Mouse (Mus musculus) liver, embryonic 13.5 days (tissue): ENCODE data around the gene Dync1li1. TPM values are rescaled to one million over a fixed set of nuclear protein-coding genes. Genes with fewer than 3 reads are reported as not detected.
"Not testable (repeated sequence)": the region's sequence is repeated elsewhere in the genome, so short reads cannot be mapped to it uniquely, and the experiment has no call there.

Experiments used
- ATAC-seq: fragments of 200-750 bp; cut with Nextera tagmentation; 2 replicates; pipeline ENCODE4 v1.8.0; 2017; ENCODE audit warnings: low read depth, mild to moderate bottlenecking, moderate number of reproducible peaks, moderate library complexity
- DNase-seq: peaks from one replicate; pipeline ENCODE4 v3.0.0; 2022
- H3K27ac ChIP-seq: fragments of 300-500 bp; sonication (generic); 2 replicates; pipeline ENCODE4 v1.5.1; 2015; ENCODE audit warnings: moderate library complexity, mild to moderate bottlenecking, inconsistent platforms
- H3K27me3 ChIP-seq: fragments of 300-500 bp; sonication (generic); 2 replicates; pipeline ENCODE4 v1.6.1; 2015; ENCODE audit warnings: mild to moderate bottlenecking, inconsistent platforms
- H3K36me3 ChIP-seq: fragments of 300-500 bp; sonication (generic); 2 replicates; pipeline ENCODE4 v1.6.1; 2015; ENCODE audit warnings: mild to moderate bottlenecking, inconsistent platforms
- H3K4me1 ChIP-seq: fragments of 300-500 bp; sonication (generic); replicated peaks from 2 replicates; pipeline ENCODE4 v1.6.1; 2015; ENCODE audit warnings: inconsistent platforms
- H3K4me2 ChIP-seq: fragments of 300-500 bp; sonication (generic); 2 replicates; pipeline ENCODE4 v1.6.1; 2015; ENCODE audit warnings: inconsistent platforms, mild to moderate bottlenecking, moderate library complexity
- H3K4me3 ChIP-seq: fragments of 300-500 bp; sonication (generic); replicated peaks from 2 replicates; pipeline ENCODE4 v1.5.1; 2015; ENCODE audit warnings: mild to moderate bottlenecking, inconsistent platforms
- H3K9ac ChIP-seq: fragments of 300-500 bp; sonication (generic); 2 replicates; pipeline ENCODE4 v1.6.1; 2015; ENCODE audit warnings: mild to moderate bottlenecking, inconsistent platforms
- H3K9me3 ChIP-seq: fragments of 300-500 bp; sonication (generic); replicated peaks from 2 replicates; pipeline ENCODE4 v1.6.1; 2016; ENCODE audit warnings: inconsistent platforms
- WGBS: fragments of 180-500 bp; shearing (Covaris S2); methylation state at CpG from one replicate; pipeline ENCODE4 v1.1.7; 2015; ENCODE audit not compliant: insufficient replicate concordance; 5-methylcytosine and 5-hydroxymethylcytosine counted together
- polyA plus RNA-seq: library from polyadenylated mRNA; unstranded; fragments of >200 nt; fragmentation: Nextera tagmentation; extraction: Ambion mirVana; gene quantifications from 2 replicates; pipeline ENCODE4 v1.2.1, GENCODE M21; 2015

The Dync1li1 gene
- polyA plus RNA-seq, 1 experiment from 2014 or later = 23.2 TPM

- Histone ChIP-seq H3K27me3 (no peaks in the 10 kb centered on the region), H3K4me3 (no peak overlapping the region), H3K9ac (no peak overlapping the region), H3K27ac (no peak overlapping the region), H3K4me1 (peaks cover 24% of the 10 kb centered on the region), H3K4me2 (no peak overlapping the region), H3K36me3 (peaks cover 22% of the 10 kb centered on the region), H3K9me3 (no peaks in the 10 kb centered on the region)
- 74% methylated on average over 15 of the region's 16 CpGs for WGBS
- ATAC-seq (peak; percentile 75), DNase-seq (no peak)
Observed at GRCm38 (mm10) chr9:114699882-114700665, 11.5 kb downstream of the Dync1li1 start.

- H3K4me1 ChIP-seq = peaks cover 24% of the 10 kb centered on the region
- no peak overlapping the region for H3K4me3 ChIP-seq
- no peaks in the 10 kb centered on the region for H3K27me3 ChIP-seq
- no peaks in the 10 kb centered on the region for H3K9me3 ChIP-seq
- DNase-seq (no peak), ATAC-seq (no peak)
- peaks cover 31% of the 10 kb centered on the region for H3K36me3 ChIP-seq
- H3K27ac ChIP-seq = no peak overlapping the region
- WGBS = 71% methylated on average over 2 of the region's 2 CpGs
- no peak overlapping the region for H3K9ac ChIP-seq
- H3K4me2 ChIP-seq = no peak overlapping the region
Observed at GRCm38 (mm10) chr9:114701031-114701430, 12.4 kb downstream of the Dync1li1 start.

GRCm38 (mm10) chr9:114701921-114702320 is 13.3 kb downstream of the Dync1li1 start:
- Histone ChIP-seq H3K4me3 (no peak overlapping the region), H3K36me3 (peaks cover 37% of the 10 kb centered on the region), H3K27ac (no peak overlapping the region), H3K27me3 (no peaks in the 10 kb centered on the region), H3K4me2 (no peak overlapping the region), H3K9ac (no peak overlapping the region), H3K4me1 (peaks cover 24% of the 10 kb centered on the region), H3K9me3 (no peaks in the 10 kb centered on the region)
- DNase-seq (no peak), ATAC-seq (no peak)
- WGBS = 76% methylated on average over 4 of the region's 4 CpGs

- Histone ChIP-seq H3K27me3 (no peaks in the 10 kb centered on the region), H3K4me1 (no peaks in the 10 kb centered on the region), H3K4me2 (no peak overlapping the region), H3K9ac (no peak overlapping the region), H3K27ac (no peak overlapping the region), H3K36me3 (peaks cover 61% of the 10 kb centered on the region), H3K9me3 (no peaks in the 10 kb centered on the region), H3K4me3 (no peak overlapping the region)
- DNase-seq = no peak
- no peak for ATAC-seq
- 89% methylated on average over 4 of the region's 4 CpGs for WGBS
Observed at GRCm38 (mm10) chr9:114707805-114708204, 19.2 kb downstream of the Dync1li1 start.

GRCm38 (mm10) chr9:114710345-114710744 is 21.8 kb downstream of the Dync1li1 start:
- no peak for ATAC-seq
- no peaks in the 10 kb centered on the region for H3K9me3 ChIP-seq
- no peak overlapping the region for H3K4me2 ChIP-seq
- peaks cover 79% of the 10 kb centered on the region for H3K36me3 ChIP-seq
- H3K27me3 ChIP-seq = no peaks in the 10 kb centered on the region
- no peaks in the 10 kb centered on the region for H3K4me1 ChIP-seq
- H3K4me3 ChIP-seq = no peak overlapping the region
- 62% methylated on average over 7 of the region's 7 CpGs for WGBS
- no peak overlapping the region for H3K9ac ChIP-seq
- no peak for DNase-seq
- H3K27ac ChIP-seq = no peak overlapping the region

GRCm38 (mm10) chr9:114713481-114713880 is 24.9 kb downstream of the Dync1li1 start:
- no peak overlapping the region for H3K27ac ChIP-seq
- no peaks in the 10 kb centered on the region for H3K9me3 ChIP-seq
- no peak overlapping the region for H3K4me3 ChIP-seq
- H3K4me1 ChIP-seq = no peaks in the 10 kb centered on the region
- no peaks in the 10 kb centered on the region for H3K27me3 ChIP-seq
- WGBS = 89% methylated on average over 7 of the region's 7 CpGs
- no peak overlapping the region for H3K9ac ChIP-seq
- H3K36me3 ChIP-seq = peaks cover 79% of the 10 kb centered on the region
- ATAC-seq = no peak
- DNase-seq = no peak
- H3K4me2 ChIP-seq = no peak overlapping the region

GRCm38 (mm10) chr9:114716677-114717331 is 28.2 kb downstream of the Dync1li1 start:
- Histone ChIP-seq H3K36me3 (peaks cover 87% of the 10 kb centered on the region), H3K4me1 (no peaks in the 10 kb centered on the region), H3K27me3 (no peaks in the 10 kb centered on the region), H3K4me2 (no peak overlapping the region), H3K27ac (no peak overlapping the region), H3K4me3 (no peak overlapping the region), H3K9ac (no peak overlapping the region), H3K9me3 (no peaks in the 10 kb centered on the region)
- ATAC-seq (peak; percentile 41; the same call in 1 of the 2 replicates), DNase-seq (no peak)
- 85% methylated on average over 18 of the region's 18 CpGs for WGBS

GRCm38 (mm10) chr9:114727315-114727714 is 38.7 kb downstream of the Dync1li1 start:
- Histone ChIP-seq H3K36me3 (peaks cover 27% of the 10 kb centered on the region), H3K4me2 (no peak overlapping the region), H3K4me3 (no peak overlapping the region), H3K9ac (no peak overlapping the region), H3K9me3 (no peaks in the 10 kb centered on the region), H3K4me1 (peaks cover 39% of the 10 kb centered on the region), H3K27ac (no peak overlapping the region), H3K27me3 (no peaks in the 10 kb centered on the region)
- 2% methylated on average over 3 of the region's 3 CpGs for WGBS
- ATAC-seq = no peak
- DNase-seq = peak; percentile 26

- Histone ChIP-seq H3K4me1 (peaks cover 50% of the 10 kb centered on the region), H3K36me3 (peaks cover 15% of the 10 kb centered on the region), H3K27ac (peak overlapping the region; percentile 25; the same call in 1 of the 2 replicates), H3K9ac (peak overlapping the region; percentile 2; the same call in 1 of the 2 replicates)
- not testable (repeated sequence) for DNase-seq, H3K4me3 ChIP-seq, H3K4me2 ChIP-seq, ATAC-seq, H3K27me3 ChIP-seq, H3K9me3 ChIP-seq
- 15% methylated on average over 2 of the region's 2 CpGs for WGBS
Observed at GRCm38 (mm10) chr9:114728432-114728831, 39.8 kb downstream of the Dync1li1 start.

GRCm38 (mm10) chr9:114729911-114730805 is 41.6 kb downstream of the Dync1li1 start:
- 17% methylated on average over 24 of the region's 30 CpGs for WGBS
- no peak for ATAC-seq
- Histone ChIP-seq H3K27me3 (no peaks in the 10 kb centered on the region), H3K36me3 (no peaks in the 10 kb centered on the region), H3K4me3 (peak overlapping the region; percentile 90), H3K27ac (peak overlapping the region; percentile 36; the same call in 1 of the 2 replicates), H3K9me3 (no peaks in the 10 kb centered on the region), H3K4me2 (peak overlapping the region; percentile 89), H3K9ac (peak overlapping the region; percentile 57), H3K4me1 (peaks cover 65% of the 10 kb centered on the region)
- DNase-seq = no peak
